Mouse (Mus musculus): Measurements from ENCODE around the gene Paqr7. TPM values are rescaled to one million over a fixed set of nuclear protein-coding genes. Genes with fewer than 3 reads are reported as not detected.
A peak's percentile ranks its signal among the peaks of the same experiment; 100 is the strongest.

Gene Paqr7
- polyA plus RNA-seq, 1 experiment from 2014 or later: 12.8 TPM

DNA sequence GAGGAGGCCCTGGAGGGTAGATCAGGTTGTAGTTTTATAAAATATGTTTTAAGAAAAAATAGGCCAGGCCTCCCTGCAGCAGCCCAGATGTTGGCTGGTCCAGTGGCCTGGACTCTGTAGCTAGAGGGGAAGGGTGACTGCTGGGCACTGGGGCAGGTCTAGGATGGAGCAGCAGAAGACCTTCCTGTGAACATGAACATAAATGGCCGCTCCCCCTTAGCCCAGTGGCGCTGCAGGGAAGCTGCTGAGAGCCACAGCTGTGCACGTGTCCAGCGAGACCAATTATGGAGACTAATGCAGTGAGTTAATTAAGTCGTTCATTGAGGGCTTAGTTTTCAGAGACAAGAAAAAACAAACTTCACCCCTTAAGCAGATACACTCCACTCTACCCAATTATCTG, 29.3 kb downstream of the Paqr7 start:
- Histone ChIP-seq H3K4me2 (replicated peaks) (no peak overlapping the region), H3K27me3 (no peaks in the 10 kb centered on the region), H3K27ac (no peak overlapping the region), H3K9ac (replicated peaks) (no peak overlapping the region), H3K9me3 (no peaks in the 10 kb centered on the region), H3K4me3 (replicated peaks) (no peak overlapping the region), H3K4me1 (replicated peaks) (no peaks in the 10 kb centered on the region), H3K36me3 (peaks cover 82% of the 10 kb centered on the region)
- WGBS: 57% methylated on average over 5 of the region's 5 CpGs
- 0 out of 2 replicates have a peak, but pooled peaks have one; percentile 24 for ATAC-seq

DNA sequence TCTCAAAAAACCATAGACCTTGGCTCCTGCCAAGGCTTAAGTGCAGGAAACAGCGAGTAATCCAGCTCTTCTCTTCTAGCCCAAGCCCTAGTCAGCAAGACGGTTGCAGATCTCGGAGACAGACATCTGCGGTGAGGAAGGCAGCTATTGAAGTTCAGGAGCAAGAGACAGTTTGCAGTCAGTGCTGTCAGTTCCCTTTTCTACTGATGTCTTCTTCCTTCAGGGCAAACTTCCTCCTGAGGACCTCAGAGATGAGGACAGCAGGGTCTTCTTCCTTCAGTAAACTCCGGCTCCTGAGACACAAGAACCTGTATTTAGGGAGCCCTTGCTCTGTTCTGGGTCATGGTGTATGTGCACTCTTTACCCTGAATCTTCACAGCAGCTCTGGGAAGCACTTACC, 29.7 kb downstream of the Paqr7 start:
- Histone ChIP-seq H3K36me3 (peaks cover 85% of the 10 kb centered on the region), H3K9ac (replicated peaks) (no peak overlapping the region), H3K27ac (peak overlapping the region; percentile 17; the same call in 1 of the 2 replicates), H3K4me3 (replicated peaks) (no peak overlapping the region), H3K4me1 (replicated peaks) (no peaks in the 10 kb centered on the region), H3K9me3 (no peaks in the 10 kb centered on the region), H3K27me3 (no peaks in the 10 kb centered on the region), H3K4me2 (replicated peaks) (no peak overlapping the region)
- WGBS: 67% methylated on average over 5 of the region's 5 CpGs
- ATAC-seq: no peak

DNA sequence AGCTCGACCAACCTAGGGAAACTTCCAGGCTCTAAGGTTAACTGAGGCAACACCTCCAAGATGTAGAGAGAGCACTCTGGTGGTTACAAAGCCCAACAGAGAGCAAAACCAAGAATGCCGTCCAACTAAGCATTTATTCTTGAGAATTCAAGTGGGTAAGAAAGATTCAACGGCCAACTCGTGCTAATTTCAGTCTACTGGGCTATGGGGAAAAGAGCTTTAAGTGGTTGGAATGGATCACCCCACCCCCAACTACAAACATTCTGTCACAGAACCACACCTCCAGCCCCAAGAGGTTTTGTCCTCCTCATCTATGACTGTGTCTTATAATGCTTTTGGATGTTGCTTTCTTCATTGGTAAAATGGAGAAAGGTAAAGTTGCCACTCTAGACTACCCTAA, 36.4 kb downstream of the Paqr7 start:
- Histone ChIP-seq H3K27ac (no peak overlapping the region), H3K9ac (replicated peaks) (no peak overlapping the region), H3K4me1 (replicated peaks) (peaks cover 21% of the 10 kb centered on the region), H3K9me3 (no peaks in the 10 kb centered on the region), H3K4me2 (replicated peaks) (no peak overlapping the region), H3K36me3 (peaks cover 40% of the 10 kb centered on the region), H3K4me3 (replicated peaks) (no peak overlapping the region), H3K27me3 (no peaks in the 10 kb centered on the region)
- ATAC-seq: no peak
- WGBS: 88% methylated on average over 4 of the region's 4 CpGs

DNA sequence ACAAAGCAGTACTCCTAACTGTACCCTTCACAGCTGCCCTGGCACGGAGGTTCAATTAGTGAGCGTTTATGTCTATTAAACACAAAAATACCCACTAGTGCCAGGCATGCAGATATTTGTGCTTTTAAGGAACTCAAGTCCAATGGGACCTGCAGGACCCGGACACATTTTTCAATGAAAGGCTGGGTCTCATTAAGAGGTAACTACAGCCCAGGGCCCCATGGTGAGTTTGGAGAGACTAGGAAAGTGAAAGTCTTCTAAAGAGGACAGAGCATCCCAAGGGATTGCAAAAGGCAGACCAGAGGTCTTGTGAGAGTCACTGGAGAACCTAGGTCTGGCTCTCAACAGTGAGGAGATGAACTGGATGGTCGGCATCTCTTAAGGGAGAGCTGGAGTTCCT, 36.9 kb downstream of the Paqr7 start:
- Histone ChIP-seq H3K4me1 (replicated peaks) (peaks cover 21% of the 10 kb centered on the region), H3K27ac (no peak overlapping the region), H3K27me3 (no peaks in the 10 kb centered on the region), H3K9ac (replicated peaks) (peak overlapping the region; percentile 91; the same call in 1 of the 2 replicates), H3K9me3 (no peaks in the 10 kb centered on the region), H3K36me3 (peaks cover 40% of the 10 kb centered on the region), H3K4me2 (replicated peaks) (peak overlapping the region; percentile 98), H3K4me3 (replicated peaks) (peak overlapping the region; percentile 96)
- 84% methylated on average over 4 of the region's 4 CpGs for WGBS
- no peak for ATAC-seq

DNA sequence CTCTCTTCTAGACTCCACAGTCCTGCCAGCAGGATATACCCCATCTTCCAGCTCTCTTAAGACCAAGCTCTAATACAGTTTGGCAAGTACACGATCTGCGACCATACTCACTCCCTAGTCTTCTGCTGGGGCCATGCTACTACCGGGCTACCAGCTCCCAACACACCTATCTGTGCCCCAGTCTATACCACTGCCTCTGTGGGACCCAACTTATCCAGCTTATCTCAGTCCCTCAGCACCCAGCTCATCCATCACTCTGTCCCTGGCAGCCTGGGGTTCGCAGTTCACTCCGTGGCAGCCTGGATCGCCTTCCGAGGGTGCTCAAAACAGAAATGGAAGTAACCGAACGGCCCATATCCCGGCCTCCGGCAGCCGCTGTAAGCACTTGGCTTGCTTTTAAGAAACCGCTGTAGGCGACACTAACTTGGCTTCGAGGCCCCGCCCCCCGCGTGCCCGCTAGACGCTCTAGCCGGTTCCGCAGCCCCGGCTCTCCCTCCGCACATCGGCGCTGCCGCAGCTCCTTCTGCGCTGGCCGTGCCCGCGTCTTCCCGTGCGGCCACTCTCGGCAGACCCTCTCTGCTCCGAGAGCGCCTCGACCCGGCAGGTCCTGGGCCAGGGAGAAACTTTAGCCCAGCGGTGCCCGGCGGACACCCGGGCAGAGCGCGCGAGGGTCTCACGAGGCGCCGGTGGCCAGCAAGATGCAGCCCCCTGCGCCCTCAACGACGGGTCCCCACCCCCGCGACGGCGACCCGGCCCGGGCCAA, 37.8 kb downstream of the Paqr7 start:
- ATAC-seq: no peak
- Histone ChIP-seq H3K4me1 (replicated peaks) (peaks cover 21% of the 10 kb centered on the region), H3K27me3 (no peaks in the 10 kb centered on the region), H3K4me2 (replicated peaks) (peak overlapping the region; percentile 98), H3K36me3 (peaks cover 40% of the 10 kb centered on the region), H3K4me3 (replicated peaks) (peak overlapping the region; percentile 96), H3K27ac (peak overlapping the region; percentile 83), H3K9ac (replicated peaks) (peak overlapping the region; percentile 91), H3K9me3 (no peaks in the 10 kb centered on the region)
- WGBS: 1% methylated on average over 47 of the region's 57 CpGs

DNA sequence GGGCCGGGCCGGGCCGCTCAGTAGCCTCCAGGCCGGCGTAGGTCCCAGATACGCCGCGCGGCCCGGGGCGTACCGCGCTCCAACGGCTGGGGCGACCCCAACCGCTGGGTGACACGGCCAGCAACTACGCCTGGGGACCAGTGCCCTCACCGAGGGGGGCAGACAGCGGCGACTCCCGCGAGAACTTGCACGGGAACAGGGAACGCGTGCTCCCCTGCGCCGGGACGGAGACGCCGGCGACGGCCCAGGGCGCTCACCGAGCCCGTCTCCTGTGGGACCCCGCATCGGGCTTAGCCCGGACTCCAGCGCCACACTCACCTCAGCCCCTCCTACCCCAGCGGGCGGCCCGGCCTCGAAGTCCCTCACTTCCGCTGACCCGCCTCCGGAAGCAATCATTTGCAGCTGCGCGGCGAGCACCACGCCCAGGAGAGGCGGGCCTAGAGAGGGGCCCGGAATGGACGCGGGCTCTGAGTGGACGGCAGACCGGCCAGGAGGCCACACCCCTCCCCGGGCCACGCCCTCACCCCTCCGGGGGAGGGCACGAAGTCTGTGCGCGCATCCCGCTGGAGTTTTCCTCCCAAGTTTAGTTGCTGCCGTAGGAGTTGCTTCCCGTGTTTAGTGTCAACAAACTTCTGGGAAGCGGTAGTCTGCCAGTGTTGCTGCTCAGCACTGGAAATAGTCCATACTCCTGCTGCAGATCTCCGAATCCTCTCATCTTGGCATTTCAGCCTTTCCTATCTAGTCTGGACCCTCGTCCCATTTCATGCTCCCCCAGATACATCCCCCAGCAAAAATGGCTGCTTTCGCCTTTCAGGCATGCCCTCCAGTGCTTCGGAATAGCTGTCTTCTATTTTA, 38.7 kb downstream of the Paqr7 start, which contains the start of gene Mtfr1l:
Gene Mtfr1l, minus strand, starts transcription at position 456 of the 855 bp plus-strand sequence.
- peak within 1 kb of the TSS; percentile 83 for H3K27ac ChIP-seq
- H3K9me3 ChIP-seq: no peaks in the 10 kb centered on the region
- H3K4me1 ChIP-seq (replicated peaks): peaks cover 21% of the 10 kb centered on the region
- H3K4me3 ChIP-seq (replicated peaks): peak within 1 kb of the TSS; percentile 96
- under 1% methylated on average over 68 of the region's 71 CpGs for WGBS
- peak within 1 kb of the TSS; percentile 91 for H3K9ac ChIP-seq (replicated peaks)
- ATAC-seq: peak; percentile 98
- H3K4me2 ChIP-seq (replicated peaks): peak within 1 kb of the TSS; percentile 98
- no peaks in the 10 kb centered on the region for H3K27me3 ChIP-seq
- H3K36me3 ChIP-seq: peaks cover 40% of the 10 kb centered on the region

DNA sequence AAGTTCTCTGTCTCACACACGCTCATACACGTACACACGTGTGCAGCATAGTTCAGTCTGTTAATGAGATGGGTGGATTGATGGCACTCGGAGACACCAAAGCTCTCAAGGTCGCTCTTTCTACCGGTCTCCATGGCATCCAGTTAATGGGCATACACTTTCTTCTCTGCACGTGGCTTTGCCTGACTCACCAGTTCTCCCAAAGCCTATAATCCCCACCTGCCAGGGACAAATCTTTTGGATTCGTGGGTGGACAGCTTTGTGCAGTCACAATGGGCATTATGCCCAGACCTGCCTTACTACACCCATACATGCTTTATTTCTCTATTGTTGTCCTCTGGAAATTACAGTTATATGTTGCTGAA, 39.3 kb downstream of the Paqr7 start:
- no peak for ATAC-seq
- peaks cover 40% of the 10 kb centered on the region for H3K36me3 ChIP-seq
- H3K9me3 ChIP-seq: no peaks in the 10 kb centered on the region
- H3K4me2 ChIP-seq (replicated peaks): peak overlapping the region; percentile 98
- WGBS: 10% methylated on average over 8 of the region's 8 CpGs
- H3K27me3 ChIP-seq: no peaks in the 10 kb centered on the region
- peaks cover 21% of the 10 kb centered on the region for H3K4me1 ChIP-seq (replicated peaks)
- no peak overlapping the region for H3K27ac ChIP-seq
- H3K4me3 ChIP-seq (replicated peaks): peak overlapping the region; percentile 96
- peak overlapping the region; percentile 91 for H3K9ac ChIP-seq (replicated peaks)

DNA sequence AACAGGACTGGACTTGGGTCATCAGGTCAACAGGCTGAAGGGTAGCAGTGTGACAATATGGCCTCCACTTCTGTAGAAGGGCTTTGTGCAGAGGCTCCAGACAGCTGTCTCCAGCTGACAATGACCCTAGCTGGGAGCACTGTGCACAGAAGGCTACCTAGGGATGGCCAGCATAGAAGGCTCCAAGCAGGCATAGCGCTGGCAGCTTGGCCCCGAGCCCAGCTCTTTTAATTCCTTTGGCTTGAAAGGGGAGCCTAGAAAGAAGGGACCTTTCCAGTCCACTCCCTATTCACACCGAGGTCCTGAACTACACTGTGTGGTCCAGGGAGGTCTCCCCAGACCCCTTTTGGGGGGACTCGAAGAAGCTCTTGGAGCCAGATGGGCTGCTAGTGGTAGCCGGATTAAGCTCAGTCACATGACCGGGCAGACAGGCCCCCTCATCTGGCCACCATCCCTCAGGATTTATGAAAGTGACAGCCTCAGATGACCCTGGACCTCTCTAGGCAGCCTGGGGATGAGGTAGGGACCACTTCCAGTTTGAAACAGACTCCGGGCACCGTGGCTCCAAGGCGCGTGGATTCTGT, 42.6 kb downstream of the Paqr7 start:
- Histone ChIP-seq H3K4me2 (replicated peaks) (no peak overlapping the region), H3K36me3 (peaks cover 55% of the 10 kb centered on the region), H3K27me3 (no peaks in the 10 kb centered on the region), H3K4me1 (replicated peaks) (peaks cover 12% of the 10 kb centered on the region), H3K4me3 (replicated peaks) (no peak overlapping the region), H3K9ac (replicated peaks) (no peak overlapping the region), H3K27ac (no peak overlapping the region), H3K9me3 (no peaks in the 10 kb centered on the region)
- WGBS: 78% methylated on average over 10 of the region's 10 CpGs
- ATAC-seq: no peak

DNA sequence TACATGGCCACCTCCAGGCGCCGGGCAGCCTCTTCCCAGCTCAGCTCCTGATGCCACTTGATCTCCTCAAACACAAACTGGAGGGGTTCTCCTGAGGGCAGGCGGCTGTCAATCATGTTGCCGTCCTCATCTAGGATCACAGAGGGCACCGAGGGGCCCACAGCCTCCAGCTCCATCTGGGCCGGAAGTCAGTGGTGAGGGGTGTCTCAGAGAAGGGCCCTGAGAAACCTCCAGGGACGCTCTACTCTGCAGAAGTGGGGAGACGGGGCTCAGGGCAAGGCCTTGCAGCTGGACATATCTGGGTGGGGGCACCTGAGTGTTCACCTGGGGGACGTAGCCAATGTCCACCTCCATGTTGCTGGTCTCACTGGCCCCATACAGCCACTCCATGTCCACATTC, 46.2 kb downstream of the Paqr7 start:
- Histone ChIP-seq H3K4me1 (replicated peaks) (peaks cover 12% of the 10 kb centered on the region), H3K36me3 (peaks cover 90% of the 10 kb centered on the region), H3K27ac (no peak overlapping the region), H3K9ac (replicated peaks) (no peak overlapping the region), H3K27me3 (no peaks in the 10 kb centered on the region), H3K4me3 (replicated peaks) (no peak overlapping the region), H3K9me3 (no peaks in the 10 kb centered on the region), H3K4me2 (replicated peaks) (no peak overlapping the region)
- WGBS: 93% methylated on average over 9 of the region's 9 CpGs
- ATAC-seq: no peak

DNA sequence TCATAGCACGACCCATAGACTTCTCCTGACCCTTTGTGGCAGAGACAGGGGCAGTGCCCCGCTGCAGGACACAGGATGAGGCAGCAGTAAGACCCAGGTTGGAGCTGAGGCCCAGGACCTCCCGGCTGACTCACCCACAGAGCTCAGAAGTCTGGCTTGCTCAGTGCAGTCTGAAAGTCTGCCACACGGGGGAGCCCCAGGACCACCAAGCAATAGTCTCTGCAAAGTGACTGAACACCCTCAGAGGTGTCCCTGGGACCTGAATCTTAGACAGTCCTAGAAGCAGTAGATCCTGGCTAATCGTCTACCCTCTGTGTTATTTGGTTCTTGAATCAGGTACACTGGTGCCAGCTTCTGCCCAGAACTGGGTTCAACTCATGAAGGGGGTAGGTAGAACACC, 46.8 kb downstream of the Paqr7 start:
- H3K27ac ChIP-seq: no peak overlapping the region
- WGBS: 11% methylated on average over 5 of the region's 5 CpGs
- no peaks in the 10 kb centered on the region for H3K9me3 ChIP-seq
- no peak overlapping the region for H3K4me3 ChIP-seq (replicated peaks)
- peaks cover 16% of the 10 kb centered on the region for H3K4me1 ChIP-seq (replicated peaks)
- no peak overlapping the region for H3K9ac ChIP-seq (replicated peaks)
- ATAC-seq: peak; percentile 78
- peaks cover 87% of the 10 kb centered on the region for H3K36me3 ChIP-seq
- no peak overlapping the region for H3K4me2 ChIP-seq (replicated peaks)
- no peaks in the 10 kb centered on the region for H3K27me3 ChIP-seq

DNA sequence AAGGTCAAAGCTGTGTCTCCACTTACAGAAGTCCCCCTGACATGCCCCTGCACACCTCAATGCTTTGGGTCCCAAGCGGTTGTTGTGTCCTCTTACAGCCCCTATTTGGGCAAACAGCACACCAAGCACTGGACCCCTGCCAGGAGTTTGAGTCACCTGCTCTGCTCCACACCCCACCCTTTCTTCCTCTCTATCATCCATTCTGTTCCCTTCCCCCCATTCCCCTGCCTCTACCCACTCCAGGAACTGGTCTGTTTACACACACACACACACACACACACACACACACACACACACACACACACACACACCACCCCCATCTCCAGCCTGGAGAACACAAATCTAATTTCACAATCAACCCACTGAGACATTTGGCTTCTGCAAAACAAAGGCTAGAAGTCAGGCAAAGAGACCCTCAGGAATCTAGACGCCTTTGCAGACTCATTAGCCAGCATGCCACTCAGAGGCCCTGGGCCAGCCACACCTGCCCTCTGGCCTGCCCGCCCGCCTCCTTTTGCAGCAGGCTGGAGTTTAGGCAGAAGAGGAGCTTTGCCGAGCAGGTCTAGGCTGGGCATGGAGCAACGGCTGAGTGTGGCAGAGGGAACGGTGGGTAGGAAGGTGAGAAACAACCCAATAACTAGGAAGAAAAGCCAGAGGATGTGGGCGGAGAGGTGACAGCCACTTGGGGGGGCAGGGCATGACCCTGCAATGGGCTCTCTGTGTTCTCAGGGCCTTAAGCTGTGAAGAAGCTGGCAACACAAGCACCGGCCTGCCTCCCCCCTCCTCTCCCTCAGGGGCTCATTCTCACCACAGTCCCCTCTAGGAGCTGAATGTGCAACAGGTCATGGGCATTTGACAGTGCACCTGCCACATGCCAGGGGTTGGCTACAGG, 50.6 kb downstream of the Paqr7 start:
- Histone ChIP-seq H3K4me1 (replicated peaks) (peaks cover 39% of the 10 kb centered on the region), H3K27ac (no peak overlapping the region)
- ATAC-seq: no peak

More for the DNA sequence above, 50.6 kb downstream of the Paqr7 start:
- no peak overlapping the region for H3K4me2 ChIP-seq (replicated peaks)
- peaks cover 9% of the 10 kb centered on the region; the same call in 1 of the 2 replicates for H3K9me3 ChIP-seq
- H3K9ac ChIP-seq (replicated peaks): peak overlapping the region; percentile 48; the same call in 1 of the 2 replicates
- 73% methylated on average over 9 of the region's 9 CpGs for WGBS
- no peaks in the 10 kb centered on the region for H3K27me3 ChIP-seq
- H3K36me3 ChIP-seq: peaks cover 67% of the 10 kb centered on the region
- no peak overlapping the region for H3K4me3 ChIP-seq (replicated peaks)
